Mouse (Mus musculus): ENCODE results near the gene Rasd1.
"Not testable (repeated sequence)": the region's sequence is repeated elsewhere in the genome, so short reads cannot be mapped to it uniquely, and the experiment has no call there.

The Rasd1 gene

DNA sequence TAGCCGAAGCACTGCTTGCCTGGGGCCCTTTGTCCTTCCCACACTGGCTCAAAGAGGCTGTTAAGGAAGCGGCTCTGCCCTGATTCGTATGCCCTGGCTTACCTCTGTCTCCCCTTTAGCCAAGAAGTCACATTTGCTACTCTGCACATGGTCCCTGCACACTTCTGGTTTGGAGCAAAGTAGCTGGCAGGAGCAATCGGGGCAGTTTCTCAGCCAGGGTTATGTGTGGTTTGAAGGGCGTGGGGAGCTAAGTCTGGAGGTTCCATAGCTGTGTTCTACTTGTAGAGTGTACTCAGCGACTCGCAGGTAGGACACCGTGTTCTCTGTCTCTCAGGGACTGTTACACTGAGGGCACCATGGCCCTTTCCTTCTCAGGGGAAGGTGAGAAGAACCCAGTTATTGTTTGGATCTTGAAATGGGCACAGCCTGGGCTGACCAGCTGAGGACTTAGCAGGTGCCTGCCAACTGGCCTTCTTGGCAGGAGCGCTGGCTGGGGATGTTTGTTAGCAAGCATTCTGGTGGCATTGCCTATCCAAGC lies 3.3 kb downstream of the Rasd1 start:
- no peak for ATAC-seq (ENCODE audit: low TSS enrichment)

DNA sequence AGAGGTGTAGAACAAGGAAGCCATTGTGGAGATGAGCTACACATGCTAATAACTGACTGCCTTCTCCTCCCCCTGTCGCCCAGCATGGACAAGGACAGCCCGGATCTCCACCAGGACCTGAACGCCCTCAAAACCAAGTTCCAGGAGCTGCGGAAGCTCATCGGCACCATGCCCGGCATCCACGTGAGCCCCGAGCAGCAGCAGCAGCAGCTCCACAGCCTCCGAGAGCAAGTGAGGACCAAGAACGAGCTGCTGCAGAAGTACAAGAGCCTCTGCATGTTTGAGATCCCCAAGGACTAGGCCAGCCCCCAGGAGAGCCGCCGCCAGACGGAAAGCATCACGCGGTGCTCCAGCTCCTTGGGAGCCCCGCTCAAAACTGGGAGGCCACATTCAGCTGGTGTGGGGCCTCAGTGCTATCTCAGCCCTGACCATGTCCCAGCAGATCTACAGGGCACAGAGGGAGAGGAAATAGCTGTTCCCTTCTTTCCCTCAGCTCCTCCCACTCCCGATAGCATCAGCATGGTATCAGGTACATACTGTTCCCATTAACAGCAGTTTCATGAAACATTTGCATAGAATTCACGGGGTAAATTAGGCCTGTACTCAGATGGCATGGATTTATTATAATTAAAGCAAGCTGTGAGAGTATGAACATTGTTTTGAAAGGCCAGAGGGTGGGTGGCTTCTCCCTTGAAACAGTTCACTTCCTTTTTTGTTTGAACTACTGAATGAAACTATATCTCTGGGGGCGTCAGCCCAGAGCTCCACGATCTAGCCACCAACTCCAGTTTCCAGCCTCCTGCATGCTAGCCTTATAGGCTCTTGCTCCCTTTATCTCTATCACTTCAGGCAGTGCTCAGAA lies 4.0 kb downstream of the Rasd1 start:
- peak; percentile 14; the same call in 1 of the 2 replicates for ATAC-seq (ENCODE audit: low TSS enrichment)

DNA sequence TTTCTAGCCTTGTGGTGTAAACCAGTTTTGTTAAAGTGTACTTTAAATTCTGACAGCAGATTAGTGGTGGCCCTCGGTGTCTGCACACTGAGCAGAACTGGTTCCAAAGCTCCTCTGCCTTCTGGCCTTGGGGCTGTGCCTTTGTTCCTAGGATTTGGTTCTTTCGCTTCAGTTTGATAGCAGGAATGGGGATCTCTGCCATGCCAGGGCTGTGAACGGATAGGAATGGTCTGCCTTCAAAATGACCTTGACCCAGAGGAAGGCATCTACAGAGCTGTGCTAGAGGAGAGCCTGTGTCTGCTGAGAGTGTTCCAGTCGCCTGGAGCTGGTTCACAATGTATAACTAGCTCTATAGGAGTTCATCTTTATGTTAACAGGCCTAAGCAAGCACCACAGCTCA lies 5.3 kb downstream of the Rasd1 start:
- ATAC-seq (ENCODE audit: low TSS enrichment) = no peak

DNA sequence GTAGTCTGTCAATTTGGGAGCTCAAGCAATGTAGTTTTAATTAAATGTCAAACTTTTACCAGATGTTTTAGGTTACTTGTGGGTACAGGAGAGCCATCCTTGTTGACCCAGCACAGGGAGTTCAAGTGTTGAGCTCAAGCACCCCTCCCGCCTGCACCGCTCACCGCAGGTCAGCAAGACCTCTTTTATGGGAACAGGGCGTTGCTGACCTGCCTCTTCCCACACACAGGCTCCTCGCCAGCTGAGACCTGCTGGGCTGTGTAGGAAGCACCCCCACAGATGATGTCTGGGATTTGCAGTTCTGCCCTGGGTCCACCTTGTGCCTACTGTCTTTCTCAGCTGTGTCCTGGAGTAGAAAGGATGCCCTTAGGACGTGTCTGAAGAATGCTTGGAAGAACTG lies 8.0 kb downstream of the Rasd1 start:
- no peak for ATAC-seq (ENCODE audit: low TSS enrichment)

DNA sequence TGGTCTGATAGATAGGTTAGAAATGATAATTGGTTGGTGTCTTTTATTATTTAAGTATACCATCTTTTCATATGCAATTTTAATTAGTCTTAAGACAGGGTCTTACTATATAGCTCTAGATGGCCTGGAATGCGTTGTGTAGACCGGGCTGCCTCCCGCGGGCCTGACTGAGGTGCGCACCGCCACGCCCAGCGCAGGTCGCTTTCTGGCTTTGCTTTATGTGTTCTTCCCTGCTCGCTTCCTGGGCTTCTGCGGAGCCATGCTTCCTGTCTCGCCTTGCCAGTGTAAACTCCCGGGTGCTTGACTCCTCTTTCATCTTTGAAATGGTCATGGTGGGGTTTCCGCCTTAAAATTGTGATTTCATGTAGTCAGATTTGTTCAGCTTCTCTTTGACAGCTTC lies 11.9 kb downstream of the Rasd1 start:
- no peak for ATAC-seq (ENCODE audit: low TSS enrichment)

DNA sequence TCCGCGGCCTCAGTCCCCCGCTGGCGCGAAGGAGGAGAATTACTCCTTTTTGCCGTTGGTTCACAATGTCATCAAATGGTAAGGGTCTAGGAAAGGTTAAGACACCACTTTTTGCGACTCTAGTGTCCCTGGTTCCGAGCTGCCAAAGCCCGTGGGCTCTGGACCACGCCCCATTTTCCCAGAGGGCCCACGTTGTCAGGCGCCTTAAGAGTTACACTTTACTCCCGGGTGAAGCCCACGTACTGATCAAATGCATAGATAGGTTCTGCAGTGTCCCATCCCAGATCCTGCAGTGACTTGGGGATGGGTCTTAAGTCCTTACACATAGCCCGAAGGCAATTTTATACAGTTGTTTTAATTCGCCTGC lies 16.4 kb downstream of the Rasd1 start:
- ATAC-seq (ENCODE audit: low TSS enrichment) = peak; percentile 53; the same call in 1 of the 2 replicates

DNA sequence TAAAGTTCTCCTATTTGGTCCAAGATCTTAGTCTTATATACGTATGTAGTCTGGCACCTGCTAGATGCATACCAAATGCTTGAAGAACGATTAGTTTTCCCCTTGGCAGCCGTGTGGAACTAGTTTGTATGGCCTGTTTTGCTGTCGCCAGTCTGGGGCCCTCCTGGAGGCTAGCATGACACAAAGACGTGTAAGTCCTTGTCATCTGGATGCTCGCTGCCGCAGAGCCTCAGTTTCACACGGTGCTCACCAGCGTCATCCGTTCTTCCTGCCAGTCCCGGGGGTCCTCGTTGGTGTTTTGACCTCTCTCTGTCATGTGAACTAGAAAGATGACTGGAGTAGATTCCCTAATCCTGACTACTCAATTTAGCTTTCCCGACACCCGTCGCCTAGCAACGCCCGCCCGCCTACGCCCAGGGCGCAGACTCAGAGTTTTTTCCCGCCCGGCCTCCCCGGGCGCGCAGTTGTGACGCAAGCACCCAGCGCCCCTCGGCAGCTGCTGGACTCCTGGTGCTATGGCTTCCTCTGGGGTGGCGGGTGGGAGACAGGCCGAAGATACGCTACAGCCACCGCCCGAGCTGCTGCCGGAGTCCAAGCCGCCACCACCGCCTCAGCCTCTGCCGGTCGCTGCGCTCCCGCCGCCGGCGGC lies 16.9 kb downstream of the Rasd1 start, which contains the start of gene Med9:
TSS of gene Med9 (plus strand) at position 455 of the 649 bp plus-strand sequence.
- peak; percentile 94 for ATAC-seq (ENCODE audit: low TSS enrichment)

DNA sequence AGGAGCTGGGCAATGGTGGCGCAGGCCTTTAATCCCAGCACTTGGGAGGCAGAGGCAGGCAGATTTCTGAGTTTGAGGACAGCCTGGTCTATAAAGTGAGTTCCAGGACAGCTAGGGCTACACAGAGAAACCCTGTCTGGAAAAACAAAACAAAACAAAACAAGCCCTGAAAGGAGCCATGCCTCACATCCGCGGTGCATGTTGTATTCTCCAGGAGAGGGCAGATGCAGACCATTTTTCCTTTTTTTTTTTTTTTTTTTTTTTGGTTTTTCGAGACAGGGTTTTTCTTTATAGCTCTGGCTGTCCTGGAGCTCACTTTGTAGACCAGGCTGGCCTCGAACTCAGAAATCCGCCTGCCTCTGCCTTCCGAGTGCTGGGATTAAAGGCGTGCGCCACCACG lies 19.9 kb downstream of the Rasd1 start:
- ATAC-seq (ENCODE audit: low TSS enrichment) = not testable (repeated sequence)

DNA sequence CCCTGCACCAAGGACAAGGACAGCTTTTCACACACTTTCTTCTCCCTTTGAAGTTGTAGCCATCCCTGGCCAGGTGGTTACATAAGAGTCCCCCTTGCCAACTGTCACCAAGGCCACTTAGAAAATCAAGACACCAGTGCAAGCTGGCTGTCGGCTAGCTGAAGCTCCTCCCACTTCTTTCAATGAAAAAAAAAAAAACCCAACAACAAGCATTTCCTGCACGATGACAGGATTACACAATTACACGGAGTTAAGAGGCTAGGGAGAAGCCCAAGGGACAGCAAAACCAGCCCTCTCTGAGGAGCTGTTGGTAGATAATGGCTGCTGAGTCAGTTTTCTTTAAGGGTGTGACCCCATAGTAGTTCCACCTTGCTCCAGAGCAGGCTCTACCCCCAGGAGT lies 23.4 kb downstream of the Rasd1 start:
- ATAC-seq (ENCODE audit: low TSS enrichment) = no peak

DNA sequence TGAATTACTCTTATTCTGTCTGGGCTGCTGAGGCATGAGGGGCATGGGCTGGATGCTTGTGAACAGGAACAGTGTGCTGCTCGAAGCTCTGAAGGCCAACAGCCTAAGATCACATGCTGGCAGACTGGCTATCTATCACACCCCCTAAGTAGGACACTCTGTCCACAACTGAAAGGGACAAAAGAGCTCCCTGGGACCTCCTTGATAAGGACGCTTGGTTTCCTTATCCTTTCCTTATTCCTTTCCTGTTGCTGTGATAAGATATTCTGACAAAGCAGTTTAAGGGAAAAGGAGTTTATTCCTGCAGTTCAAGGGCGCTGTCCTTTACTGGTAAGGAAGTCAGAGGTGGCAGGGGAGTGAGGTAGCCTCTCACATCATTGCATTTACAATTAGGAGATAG lies 24.1 kb downstream of the Rasd1 start:
- no peak for ATAC-seq (ENCODE audit: low TSS enrichment)

DNA sequence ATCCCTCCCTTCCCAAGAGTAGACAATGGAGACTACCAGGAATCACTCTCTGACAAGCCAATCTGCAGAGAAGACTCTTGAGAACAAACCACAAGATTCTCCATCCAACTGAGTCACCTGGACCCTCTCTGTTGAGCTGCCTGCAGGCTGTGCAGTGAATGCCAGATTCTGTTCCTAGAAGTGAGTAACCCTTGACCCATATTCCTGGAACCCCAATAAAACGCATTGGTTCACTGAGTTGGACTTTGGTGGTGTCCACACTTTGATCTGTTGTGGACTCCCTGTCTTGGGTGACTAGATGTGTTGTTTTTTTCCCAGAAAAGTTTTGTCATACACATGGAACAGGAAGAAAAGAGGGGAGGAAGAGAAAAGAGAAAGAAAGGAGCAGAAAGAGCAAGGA lies 24.9 kb downstream of the Rasd1 start:
- ATAC-seq (ENCODE audit: low TSS enrichment) = no peak

DNA sequence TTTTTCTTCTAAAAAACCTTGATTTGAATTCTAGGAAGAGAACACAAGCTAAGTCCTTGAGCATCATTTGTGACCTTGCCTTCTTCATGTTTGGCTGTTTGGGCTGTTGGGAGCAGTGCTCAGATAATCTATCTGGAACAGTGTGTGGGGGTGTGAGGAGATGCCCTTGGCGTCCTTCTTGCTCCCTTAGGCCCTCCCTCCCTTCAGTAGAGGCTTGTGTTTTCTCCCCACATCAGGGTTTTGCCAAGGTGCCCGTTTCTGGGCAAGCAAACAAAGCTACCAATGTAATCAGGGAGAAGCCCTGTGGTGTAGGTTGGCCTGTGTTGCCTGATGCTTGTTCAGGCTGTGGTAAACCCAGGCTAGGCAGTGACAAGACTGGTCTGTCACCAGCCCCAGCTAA lies 27.1 kb downstream of the Rasd1 start:
- no peak for ATAC-seq (ENCODE audit: low TSS enrichment)

DNA sequence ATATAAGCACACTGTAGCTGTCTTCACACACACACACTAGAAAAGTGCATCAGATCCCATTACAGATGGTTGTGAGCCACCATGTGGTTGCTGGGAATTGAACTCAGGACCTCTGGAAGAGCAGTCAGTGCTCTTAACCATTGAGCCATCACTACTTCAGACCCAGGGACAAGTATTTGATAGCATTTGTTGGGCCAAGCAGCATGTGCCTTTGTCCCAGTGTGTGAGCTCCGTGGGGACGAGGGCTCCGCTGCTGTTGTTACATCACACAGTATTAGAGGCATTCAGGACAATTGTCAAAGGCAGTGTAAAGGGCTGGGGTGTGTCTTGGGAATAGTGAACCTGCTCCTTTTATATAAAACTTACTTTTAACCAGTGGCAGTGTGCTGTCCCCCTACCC lies 27.7 kb downstream of the Rasd1 start:
- no peak for ATAC-seq (ENCODE audit: low TSS enrichment)

DNA sequence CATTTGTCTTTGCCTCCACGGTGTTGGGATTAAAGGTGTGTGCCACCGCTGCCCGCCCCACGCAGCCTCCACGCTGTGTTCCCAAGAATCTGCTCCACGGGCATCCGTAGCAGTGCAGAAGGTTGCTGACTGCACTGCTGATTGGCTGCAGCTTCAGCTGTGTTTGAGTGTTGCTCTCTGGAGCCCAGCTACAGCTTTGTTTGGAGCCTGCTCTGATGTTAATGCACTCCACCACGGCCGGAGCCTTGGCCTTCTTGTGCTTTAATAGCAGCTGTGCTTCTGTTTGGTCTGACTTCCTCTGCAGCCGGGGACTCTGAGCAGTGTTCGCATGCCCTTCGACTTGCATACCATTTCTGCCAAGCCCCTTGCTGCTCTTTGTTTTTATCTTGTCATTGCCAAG lies 30.8 kb downstream of the Rasd1 start:
- no peak for ATAC-seq (ENCODE audit: low TSS enrichment)

DNA sequence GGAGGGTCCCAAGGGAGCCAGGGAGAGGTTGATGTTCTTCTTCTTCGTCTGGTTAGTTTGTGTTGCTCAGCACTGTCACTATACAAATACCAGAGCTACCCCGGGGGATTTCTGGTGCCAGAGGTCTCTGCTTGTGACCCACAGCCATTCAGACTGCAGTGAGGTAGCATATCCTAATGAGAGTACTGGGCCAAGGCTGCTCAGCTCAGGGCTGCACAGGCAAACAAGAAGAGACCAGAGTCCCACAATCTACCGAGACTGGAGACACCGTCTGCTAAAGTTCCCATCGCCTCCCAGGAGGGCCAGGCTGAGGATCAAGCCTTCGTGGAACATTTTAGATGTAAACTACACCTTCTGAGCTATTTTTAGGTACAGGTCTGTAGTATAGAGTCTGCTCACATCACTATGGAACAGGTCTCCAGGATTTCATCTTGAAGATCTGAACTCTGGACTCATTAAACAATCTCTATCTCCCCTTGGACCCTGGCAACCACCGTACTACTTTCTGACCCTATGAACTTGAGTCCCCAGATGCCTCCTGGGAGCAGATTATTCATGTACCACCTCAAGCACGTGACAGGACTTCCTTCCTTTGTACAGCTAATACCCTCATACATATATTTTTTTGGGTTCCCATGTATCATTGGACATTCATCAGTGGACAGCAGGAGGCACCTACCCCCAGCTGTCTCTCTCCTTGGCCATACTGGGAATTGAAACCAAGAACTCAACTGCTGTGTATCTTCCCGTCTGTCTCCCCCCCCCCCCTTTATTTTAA lies 32.0 kb downstream of the Rasd1 start:
- no peak for ATAC-seq (ENCODE audit: low TSS enrichment)

DNA sequence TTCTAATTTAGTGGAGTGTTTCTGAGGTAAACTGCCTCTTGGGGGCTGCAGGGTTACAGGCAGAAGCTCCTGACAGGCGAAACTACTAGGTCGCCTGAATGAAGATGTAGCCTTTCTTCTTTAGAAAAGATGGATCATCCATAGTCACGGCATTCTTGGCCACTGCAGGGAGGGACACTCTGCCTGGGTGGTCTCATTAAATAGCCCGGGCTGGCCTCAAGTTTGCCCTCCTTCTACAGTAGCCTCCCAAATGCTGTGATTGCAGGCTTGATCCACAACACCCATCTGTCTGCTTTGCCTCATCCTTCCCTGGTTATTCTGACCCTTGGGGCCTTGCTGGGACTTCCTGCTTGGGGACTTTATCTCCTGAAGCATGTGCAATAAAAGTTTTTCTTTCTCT lies 34.7 kb downstream of the Rasd1 start:
- ATAC-seq (ENCODE audit: low TSS enrichment) = no peak

DNA sequence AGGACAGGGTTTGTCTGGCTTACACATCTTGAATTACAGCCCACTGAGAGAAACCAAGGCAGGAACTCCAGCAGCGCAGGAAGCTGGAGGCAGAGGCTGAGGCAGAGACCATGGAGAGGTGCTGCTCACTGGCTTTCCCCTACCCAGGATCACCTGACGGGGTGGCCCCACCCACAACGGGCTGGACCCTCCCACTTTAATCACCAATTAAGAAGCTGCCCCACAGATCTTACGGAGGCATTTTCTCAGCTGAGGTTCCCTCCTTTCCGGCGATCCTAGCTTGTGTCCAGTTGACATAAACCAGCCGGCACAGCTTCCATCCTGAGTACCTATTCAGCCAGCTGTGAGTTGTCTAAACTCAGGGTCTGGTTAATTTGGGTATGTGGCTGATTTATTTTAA lies 43.5 kb downstream of the Rasd1 start:
- ATAC-seq (ENCODE audit: low TSS enrichment) = no peak

DNA sequence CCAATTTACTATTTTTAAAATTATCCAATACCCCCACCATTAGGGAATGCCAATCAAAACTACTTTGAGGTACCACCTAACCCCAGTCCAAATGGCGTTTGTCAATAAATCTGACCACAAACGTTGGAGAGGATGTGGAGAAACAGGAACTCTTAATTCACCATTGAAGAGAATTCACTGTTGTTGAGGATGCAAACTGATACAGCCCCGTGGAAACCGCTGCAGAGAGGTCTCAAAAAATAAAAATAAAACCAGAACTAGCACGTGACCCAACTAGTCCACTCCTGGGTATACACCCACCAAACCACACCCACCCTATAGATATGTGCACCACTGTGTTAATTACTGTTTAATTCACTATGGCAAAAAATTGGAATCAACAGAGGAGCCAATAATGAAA lies 44.4 kb downstream of the Rasd1 start:
- no peak for ATAC-seq (ENCODE audit: low TSS enrichment)

DNA sequence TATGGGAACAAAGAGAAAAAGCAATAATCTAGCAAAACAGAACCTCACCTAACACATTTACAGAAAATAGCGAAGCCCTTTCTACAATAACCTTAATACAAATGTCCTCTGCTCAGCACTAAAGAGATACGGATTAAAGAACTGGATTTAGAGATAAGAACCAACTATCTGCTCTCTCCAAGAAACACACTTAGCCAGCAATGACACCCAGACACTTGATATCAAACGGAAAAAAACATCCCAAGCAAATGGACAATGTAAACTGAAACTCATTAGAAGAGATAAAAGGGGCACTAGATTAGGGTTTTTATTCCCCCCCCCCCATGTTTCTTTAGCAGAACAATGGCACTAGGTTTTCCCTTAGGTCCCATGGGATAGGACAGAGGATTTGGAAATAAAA lies 45.3 kb downstream of the Rasd1 start:
- no peak for ATAC-seq (ENCODE audit: low TSS enrichment)

DNA sequence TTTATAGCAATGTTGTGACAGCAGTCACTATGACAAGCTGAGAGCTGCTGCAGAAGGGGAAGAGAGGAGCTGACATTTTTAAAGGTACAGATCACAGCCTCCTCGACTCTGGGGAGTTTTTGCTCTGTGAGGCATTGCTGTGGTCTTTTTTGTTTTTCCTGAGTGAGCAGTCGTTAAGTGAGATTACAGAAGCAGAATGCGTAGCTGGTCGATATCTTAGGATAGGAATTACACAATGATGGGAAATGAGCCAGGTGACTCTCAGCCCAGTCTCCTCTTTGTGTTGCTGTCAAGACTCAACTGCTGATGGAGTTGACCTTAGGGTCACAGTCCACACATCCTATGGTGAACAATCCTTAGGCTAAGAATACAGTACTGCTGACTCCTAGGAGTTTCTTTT lies 46.7 kb downstream of the Rasd1 start:
- ATAC-seq (ENCODE audit: low TSS enrichment) = no peak

DNA sequence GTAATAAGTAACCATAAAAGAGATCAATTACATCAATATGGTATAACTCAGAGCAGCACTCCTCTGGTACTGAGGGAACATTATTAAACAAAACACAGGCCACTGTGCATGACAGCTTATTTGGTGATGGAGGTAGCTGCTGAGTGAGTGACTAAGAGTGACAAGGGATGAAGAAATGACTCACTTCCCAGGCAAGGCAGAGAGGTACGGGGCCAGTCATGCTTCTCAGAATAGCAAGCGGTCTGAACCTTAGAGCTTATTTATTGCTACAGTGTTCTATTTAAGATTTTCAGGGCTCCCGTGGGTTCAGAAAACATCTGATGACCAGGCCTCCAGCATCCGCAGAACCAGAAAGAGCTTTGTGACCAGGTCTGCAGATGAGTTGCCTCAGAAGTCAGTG lies 51.0 kb downstream of the Rasd1 start:
- ATAC-seq (ENCODE audit: low TSS enrichment) = no peak
